Mouse (Mus musculus) MEL (cell line): ENCODE data around the gene Hmcn2.

Source experiments
- CTCF ChIP-seq, 3 experiments: IDR thresholded peaks in 2 of 3; conservative IDR thresholded peaks in 1 of 3; 2 replicates each; pipeline ENCODE4 v1.5.1; 2011 to 2012; ENCODE audit warnings: low read length in 3 of 3, low read depth in 2 of 3, mild to moderate bottlenecking in 2 of 3, improper control_type of control experiment in 1 of 3, inconsistent platforms in 1 of 3, mixed read lengths in 1 of 3, moderate library complexity in 1 of 3; ENCODE audit not compliant: control insufficient read depth in 1 of 3, insufficient read depth in 1 of 3, poor library complexity in 1 of 3, severe bottlenecking in 1 of 3
- E2F4 ChIP-seq: IDR thresholded peaks from 2 replicates; pipeline ENCODE4 v1.6.1; 2011; ENCODE audit warnings: low read depth, low read length, improper control_type of control experiment, borderline replicate concordance
- HCFC1 ChIP-seq: IDR thresholded peaks from 2 replicates; pipeline ENCODE4 v1.6.1; 2012; ENCODE audit warnings: low read depth, mild to moderate bottlenecking, inconsistent platforms, low read length, improper control_type of control experiment, moderate library complexity
- POLR2A ChIP-seq, 2 experiments: IDR thresholded peaks; 2 replicates each; pipeline ENCODE4 v1.6.1; 2011 to 2012; ENCODE audit warnings: low read length in 2 of 2, mild to moderate bottlenecking in 2 of 2, control low read depth in 1 of 2, improper control_type of control experiment in 1 of 2, low read depth in 1 of 2, moderate library complexity in 1 of 2; ENCODE audit not compliant: control insufficient read depth in 1 of 2, insufficient read depth in 1 of 2, poor library complexity in 1 of 2
- POLR2AphosphoS2 ChIP-seq: IDR thresholded peaks from 2 replicates; pipeline ENCODE4 v1.6.1; 2011; ENCODE audit warnings: low read length, improper control_type of control experiment

DNA sequence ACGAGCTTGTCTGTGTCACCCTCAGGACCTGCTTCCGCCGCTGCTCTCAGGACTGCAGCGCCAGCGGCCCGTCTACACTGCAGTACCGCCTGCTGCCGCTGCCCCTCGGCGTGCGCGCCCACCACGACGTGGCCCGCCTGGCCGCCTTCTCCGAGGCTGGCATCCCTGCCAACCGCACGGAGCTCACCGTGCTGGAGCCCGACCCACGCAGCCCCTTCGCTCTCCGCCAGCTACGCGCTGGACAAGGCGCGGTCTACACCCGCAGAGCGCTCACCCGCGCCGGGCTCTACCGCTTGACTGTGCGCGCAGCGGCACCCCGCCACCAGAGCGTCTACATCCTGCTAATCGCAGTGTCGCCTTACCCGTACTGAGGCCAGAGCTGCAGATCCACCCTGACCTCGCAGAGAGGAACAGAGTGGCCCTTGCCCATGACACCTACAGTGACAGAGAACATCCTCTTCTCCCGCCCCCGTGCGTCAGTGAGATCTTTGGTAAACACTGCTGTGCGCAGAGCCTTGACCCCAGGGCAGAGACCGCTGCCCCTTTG, 145.9 kb downstream of the Hmcn2 start:
- peak; percentile 45 to 61; a peak in 2 of 4 replicates for TF ChIP-seq POLR2A (IDR thresholded peaks at IDR 0.05; ENCODE audit: control insufficient read depth in 1 of 2, insufficient read depth in 1 of 2, low read depth in 1 of 2, low read length in 2 of 2, poor library complexity in 1 of 2)
- TF ChIP-seq POLR2AphosphoS2, result no peak
- peak in 2 of 3 experiments; percentile 15 to 39; a peak in 2 of 6 replicates for TF ChIP-seq CTCF (IDR thresholded peaks at IDR 0.05 in 2 of 3, conservative IDR thresholded peaks at IDR 0.05 in 1 of 3; ENCODE audit: control insufficient read depth in 1 of 3, insufficient read depth in 1 of 3, low read depth in 2 of 3, low read length in 3 of 3, poor library complexity in 1 of 3, severe bottlenecking in 1 of 3)
- TF ChIP-seq HCFC1, result no peak
- no peak for TF ChIP-seq E2F4
